Mouse (Mus musculus) adrenal gland, adult 18-20 months (tissue): ENCODE measurements at regions not wholly inside any gene's neighbourhood (a gene's known extent, or its start where the extent isn't known, plus 50 kb on each side); places are given as distances from the start of the nearest gene placed in this dataset.
"Not testable (repeated sequence)": the region's sequence is repeated elsewhere in the genome, so short reads cannot be mapped to it uniquely, and the experiment has no call there.

Experiments used
- DNase-seq, 2 experiments: peaks; one replicate each; pipeline ENCODE4 v3.0.0; 2021 to 2022; ENCODE audit warnings: low spot score in 2 of 2

GRCm38 (mm10) chr5:40177982-40178748 is 422.9 kb upstream of the Hs3st1 start:
- DNase-seq = no peak

- DNase-seq = no peak
These were observed 381.5 kb upstream of the Hs3st1 start for GRCm38 (mm10) chr5:40136740-40137285.

- no peak for DNase-seq
These were observed 369.1 kb upstream of the Hs3st1 start for GRCm38 (mm10) chr5:40124337-40124736.

DNA sequence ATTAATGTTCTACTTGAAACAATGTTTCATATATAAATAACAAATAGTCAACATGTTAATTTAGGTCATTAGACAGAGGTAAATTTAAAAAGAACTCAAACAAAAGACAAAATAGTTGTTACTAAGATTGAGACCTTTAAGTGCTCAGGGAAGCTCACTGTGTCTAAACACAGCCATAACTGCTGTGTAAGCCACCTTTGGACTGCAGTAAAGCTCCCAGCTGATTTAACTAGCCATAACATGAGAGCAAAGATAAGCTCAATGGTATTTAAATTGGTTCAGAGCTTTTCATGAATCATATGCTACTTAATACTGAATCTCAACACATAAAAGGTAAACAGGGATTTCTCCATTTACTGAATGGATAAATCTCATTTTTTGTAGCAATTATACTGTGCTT is 361.6 kb upstream of the Hs3st1 start:
- no peak for DNase-seq

GRCm38 (mm10) chr5:40089576-40089975 is 334.3 kb upstream of the Hs3st1 start:
- DNase-seq = not testable (repeated sequence)

GRCm38 (mm10) chr5:40045288-40045687 is 290.0 kb upstream of the Hs3st1 start:
- no peak for DNase-seq

DNA sequence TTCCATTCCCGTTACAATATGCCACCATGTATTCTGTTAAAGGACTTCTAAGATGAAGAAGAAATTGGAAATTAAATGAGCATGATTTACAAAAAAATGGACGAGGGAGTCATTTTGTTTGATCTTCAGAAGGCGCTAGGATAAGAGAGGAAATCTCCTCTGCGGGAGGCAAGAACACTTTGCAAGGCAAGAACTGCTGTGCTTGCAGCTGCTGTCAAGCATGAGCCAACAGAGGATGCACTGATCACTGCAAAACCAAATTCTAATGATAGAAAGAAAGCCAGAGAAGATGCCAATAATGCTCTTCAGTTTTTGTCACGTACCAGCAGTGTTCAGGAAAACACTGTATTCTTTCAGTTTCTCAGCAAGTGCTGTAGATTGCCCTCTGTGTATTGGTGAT is 279.2 kb upstream of the Hs3st1 start:
- no peak for DNase-seq

DNA sequence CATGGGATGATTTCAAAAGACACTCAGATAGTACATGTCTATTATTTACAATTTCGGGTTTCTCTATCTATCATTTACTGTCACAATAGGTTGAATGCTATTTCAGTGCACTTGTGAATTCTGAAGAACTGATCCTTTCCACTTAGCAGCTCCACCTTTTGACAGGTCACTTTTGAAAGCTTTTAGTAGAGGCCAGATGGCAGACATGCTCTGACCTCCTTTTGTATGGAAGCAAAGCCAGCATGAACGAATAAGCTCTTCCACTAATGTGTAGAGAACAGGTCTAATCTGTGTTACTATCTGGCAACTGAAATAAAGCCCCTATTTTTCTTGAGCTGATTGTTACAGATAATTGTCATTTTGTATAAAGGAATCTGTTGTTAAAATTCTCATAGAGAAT is 278.4 kb upstream of the Hs3st1 start:
- no peak for DNase-seq

DNA sequence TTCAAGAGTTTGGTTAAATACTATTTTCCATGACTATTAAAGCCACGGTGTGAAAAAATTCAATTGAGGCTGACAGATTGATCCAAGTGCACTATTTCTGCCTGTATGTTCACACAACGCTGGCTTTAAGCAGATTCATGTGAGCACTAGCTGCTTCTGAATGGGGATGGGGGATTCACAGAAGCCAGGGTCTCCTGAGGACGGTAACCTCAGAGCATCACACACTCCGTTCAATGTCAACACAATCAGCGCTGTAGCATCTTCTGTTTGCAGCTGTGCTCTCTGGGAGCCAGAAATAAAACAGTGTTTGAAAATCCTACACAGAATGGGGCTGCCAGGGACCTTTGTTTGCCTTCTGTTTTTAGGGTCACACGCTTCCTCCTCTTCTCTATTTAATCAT is 275.0 kb upstream of the Hs3st1 start:
- DNase-seq = no peak

DNA sequence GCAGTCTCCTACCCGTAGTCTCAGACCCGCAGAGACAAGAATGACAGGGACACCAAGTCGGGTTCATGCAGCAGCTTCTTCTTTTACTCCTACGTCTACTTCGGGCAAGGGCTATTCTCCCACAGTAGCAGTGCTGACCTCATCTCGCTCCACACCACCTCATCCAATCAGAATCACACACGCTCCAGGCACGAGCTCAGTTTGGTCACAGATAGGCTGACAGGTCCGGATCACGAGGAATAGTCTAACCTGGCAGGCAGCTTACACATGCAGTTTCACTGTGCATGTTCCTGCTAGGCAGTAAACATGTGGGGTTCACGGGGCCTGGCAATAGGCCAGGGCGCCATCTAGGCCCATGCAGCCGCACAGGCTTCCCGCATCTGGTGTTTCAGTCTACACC is 260.7 kb upstream of the Hs3st1 start:
- DNase-seq = no peak

- DNase-seq = no peak
These were observed 232.8 kb upstream of the Hs3st1 start for GRCm38 (mm10) chr5:39988039-39988438.

DNA sequence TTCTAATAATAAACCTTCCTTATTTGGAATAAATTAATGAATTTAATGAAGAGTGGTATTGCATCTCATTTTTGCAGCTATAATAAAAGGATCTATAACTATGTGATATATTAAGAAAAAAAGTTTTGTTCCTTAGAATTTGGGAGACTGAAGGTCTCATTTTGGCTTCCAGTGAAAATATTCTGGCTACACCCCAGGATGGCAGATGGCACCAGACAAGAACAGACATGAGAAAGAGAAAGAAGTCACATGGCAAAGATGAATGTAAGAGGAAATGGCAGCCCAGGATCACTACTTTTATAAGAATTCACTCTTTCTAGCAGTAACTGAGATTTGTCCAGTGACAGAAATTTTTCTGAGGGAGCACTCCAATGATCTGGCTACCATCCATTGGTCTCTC is 209.1 kb upstream of the Hs3st1 start:
- no peak for DNase-seq

DNA sequence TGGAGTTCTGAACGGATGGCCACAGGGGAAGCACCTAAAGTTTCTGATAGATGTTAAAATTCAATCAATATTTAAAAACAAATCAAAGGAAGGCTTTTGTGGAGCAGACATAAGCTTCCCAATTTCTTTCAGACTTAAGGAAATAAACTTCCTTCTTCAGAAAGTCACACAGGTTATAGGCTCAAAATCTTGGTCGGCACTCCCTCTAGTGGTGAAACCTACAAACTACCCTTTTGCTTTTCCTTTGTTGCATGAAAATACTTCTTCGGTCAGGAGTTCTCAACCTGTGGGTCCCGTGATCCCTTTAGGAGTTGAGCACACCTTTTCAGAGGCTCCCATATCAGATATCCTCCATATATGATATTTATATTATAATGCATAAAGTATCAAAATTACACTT is 205.7 kb upstream of the Hs3st1 start:
- DNase-seq = peak; percentile 22

- DNase-seq = no peak
These were observed 180.3 kb upstream of the Hs3st1 start for GRCm38 (mm10) chr5:39935564-39935963.

DNA sequence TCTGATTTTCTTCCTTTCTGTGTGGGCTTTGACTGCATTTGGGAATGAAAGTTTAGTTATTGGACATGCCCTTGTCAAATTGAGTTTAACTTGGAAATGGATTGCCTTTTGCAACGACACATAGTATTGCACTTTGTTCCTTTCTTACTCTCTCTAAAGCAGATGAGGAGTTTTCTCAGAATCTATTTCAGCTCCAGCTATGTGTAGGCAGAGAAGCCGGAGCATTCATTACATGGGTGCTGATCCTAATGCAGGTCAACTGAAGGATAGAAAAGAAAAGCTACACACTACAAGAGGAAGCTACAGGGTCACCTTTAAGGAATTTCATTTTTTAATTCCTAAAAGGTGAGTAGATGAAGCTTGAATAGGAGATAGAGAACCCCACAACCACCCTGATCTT is 176.6 kb upstream of the Hs3st1 start:
- no peak for DNase-seq

GRCm38 (mm10) chr5:39909369-39909768 is 154.1 kb upstream of the Hs3st1 start:
- DNase-seq = no peak

DNA sequence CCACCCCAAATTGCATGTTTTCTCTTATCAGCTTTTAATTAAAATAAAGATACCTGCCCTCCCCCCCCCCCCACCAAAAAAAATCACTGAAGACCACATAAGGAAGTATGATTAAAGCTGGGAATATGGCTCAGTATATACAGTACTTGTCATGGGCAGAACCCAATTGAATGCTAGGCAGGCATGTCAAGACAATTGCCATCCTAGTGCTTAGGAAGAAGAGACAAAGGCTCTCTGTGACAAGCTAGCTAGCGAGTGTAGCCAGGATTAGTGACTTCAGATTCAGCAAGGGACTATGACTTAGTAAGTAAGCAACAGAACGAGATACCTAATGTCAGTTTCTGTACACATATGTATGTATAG is 116.4 kb upstream of the Hs3st1 start:
- DNase-seq = no peak

DNA sequence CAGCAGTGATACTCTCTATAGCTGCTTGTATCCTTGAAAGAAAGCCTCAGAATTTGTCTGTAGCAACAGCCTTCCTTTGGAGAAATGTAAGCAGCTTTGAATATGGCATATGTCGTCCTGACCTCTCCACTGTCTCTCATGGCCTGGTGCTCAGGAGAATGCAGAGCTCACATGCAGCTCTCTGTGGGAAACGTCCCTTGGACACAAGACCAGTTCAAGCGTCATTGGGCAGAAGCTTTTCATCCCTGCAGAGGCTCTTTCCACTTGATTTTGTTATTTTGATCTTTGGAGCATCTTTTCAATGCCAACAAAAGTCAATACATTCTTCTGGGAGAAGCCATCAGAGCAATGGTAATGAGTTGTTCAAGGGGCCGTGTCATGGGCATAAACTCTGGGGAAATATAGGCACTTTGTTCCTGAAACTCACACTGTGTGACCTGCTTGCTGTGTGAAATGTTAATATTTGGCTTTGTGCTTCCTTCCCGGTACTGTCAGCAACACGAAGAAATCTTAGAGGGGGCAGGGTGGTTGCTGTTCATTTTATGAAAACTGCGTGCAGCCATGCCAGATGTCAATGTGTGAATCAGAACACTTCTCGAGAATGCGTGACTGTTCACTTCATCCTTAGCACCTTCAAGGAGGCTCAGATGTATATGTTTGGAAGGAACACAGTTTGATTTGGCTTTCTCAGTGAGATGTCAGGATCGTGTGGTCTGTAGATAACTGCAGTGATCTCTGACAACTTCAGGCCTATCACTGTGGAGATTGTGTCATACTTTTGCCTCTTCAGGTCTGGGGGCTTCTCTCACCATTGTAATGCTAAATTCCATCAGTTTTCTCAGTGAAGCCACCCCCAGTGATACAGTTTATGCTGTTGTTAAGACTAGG is 115.8 kb upstream of the Hs3st1 start:
- DNase-seq = no peak

DNA sequence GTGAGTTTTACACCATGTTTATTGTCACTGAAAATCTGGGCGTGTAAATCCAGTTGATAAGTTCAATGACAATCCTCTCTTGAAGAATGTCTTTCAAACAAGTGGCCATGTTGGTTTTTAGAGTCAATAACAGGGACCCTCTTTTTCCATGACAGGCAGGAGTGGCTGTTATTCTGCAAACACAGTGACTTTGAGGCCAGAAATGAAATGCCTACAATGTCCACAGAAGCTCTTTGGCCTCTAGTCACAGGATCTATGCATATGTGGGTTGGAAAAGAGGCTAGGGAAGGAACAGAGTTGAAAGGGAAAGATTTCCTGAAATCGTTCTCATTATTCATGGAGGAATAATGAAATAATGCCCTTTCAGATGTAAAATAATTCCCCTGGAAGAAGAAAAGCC is 101.9 kb upstream of the Hs3st1 start:
- no peak for DNase-seq

DNA sequence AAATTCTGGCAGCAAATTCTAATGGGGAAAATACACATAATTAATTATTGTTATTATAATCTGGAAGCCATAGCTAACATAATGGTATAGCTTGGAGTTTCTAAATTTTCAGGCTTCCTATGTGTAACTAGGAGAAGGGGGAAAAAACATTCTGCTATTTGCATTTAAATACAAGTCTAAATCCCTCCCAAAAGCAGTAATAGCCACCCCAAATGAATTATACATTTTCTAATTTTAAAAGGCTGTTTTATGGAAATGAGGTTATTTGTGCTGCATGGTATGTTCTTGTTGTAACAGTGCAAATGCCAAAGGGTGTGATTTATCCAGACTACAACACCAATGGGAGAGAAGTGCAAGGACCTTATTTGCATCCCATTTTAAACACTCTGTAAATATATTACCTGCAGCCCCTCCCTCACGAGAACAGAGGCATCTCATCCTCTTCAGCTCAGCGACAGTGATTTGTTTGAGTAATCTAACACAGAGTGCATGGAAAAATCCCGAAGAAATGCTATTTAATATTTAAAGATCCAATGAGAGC is 101.4 kb upstream of the Hs3st1 start:
- DNase-seq = no peak

GRCm38 (mm10) chr5:39855685-39856615 is 100.7 kb upstream of the Hs3st1 start:
- DNase-seq = no peak
